In genomic region chr10:79755854-79756253, GRCm38 (mm10) we compare ENCODE assay signal across 26 mouse cellular contexts. TPM values are rescaled to one million over a fixed set of nuclear protein-coding genes. Genes with fewer than 3 reads are reported as not detected.
DNase-seq lines count a peak whose midpoint lies in the region; ATAC-seq lines count a peak whose summit lies in the region.
"Had no signal": no experiment of that assay in that cellular context is flagged by ENCODE, and none has a peak within 500 bp of the region (broad histone marks: within the 10 kb centered on the region; RNA-seq: fewer than 3 reads in every experiment).

No protein-coding gene starts in this region.

- peak overlapping the region; percentile 44; the same call in 1 of the 2 replicates for H3K4me3 ChIP-seq in hindbrain, embryonic 13.5 days
- H3K4me3 ChIP-seq in hindbrain, embryonic 16.5 days (ENCODE audit: low read length), result no peak overlapping the region
- H3K4me3 ChIP-seq in neural tube, embryonic 13.5 days, result no peak overlapping the region

- H3K4me1 ChIP-seq in hindbrain, embryonic 13.5 days (replicated peaks), result peaks cover 14% of the 10 kb centered on the region
- peaks cover 10% of the 10 kb centered on the region for H3K4me1 ChIP-seq in hindbrain, embryonic 16.5 days (ENCODE audit: control insufficient read depth, insufficient read depth, low read depth, low read length)
- H3K4me1 ChIP-seq in neural tube, embryonic 13.5 days (replicated peaks), result peaks cover 10% of the 10 kb centered on the region

- no peaks in the 10 kb centered on the region for H3K9me3 ChIP-seq in hindbrain, embryonic 13.5 days
- H3K9me3 ChIP-seq in hindbrain, embryonic 16.5 days (ENCODE audit: control insufficient read depth, low read length), result no peaks in the 10 kb centered on the region
- H3K9me3 ChIP-seq in neural tube, embryonic 13.5 days, result no peaks in the 10 kb centered on the region
- H3K9me3 ChIP-seq: liver, embryonic 13.5 days; stomach, embryonic 15.5 days had no signal

- ATAC-seq in hindbrain, embryonic 13.5 days (ENCODE audit: low FRiP score), result no peak
- no peak for ATAC-seq in hindbrain, embryonic 16.5 days
- no peak for ATAC-seq in neural tube, embryonic 13.5 days (ENCODE audit: low read depth)
- no peak for ATAC-seq in megakaryocyte, adult 5-6 weeks (ENCODE audit: poor library complexity, severe bottlenecking)

- H3K27ac ChIP-seq in hindbrain, embryonic 13.5 days, result no peak overlapping the region
- H3K27ac ChIP-seq in hindbrain, embryonic 16.5 days (ENCODE audit: low read depth, low read length), result no peak overlapping the region
- H3K27ac ChIP-seq in neural tube, embryonic 13.5 days (replicated peaks), result no peak overlapping the region
- H3K27ac ChIP-seq: liver, embryonic 13.5 days; stomach, embryonic 15.5 days had no signal

- H3K36me3 ChIP-seq in hindbrain, embryonic 13.5 days, result peaks cover 52% of the 10 kb centered on the region
- H3K36me3 ChIP-seq in hindbrain, embryonic 16.5 days (ENCODE audit: control insufficient read depth, insufficient read depth, low read length), result peaks cover 34% of the 10 kb centered on the region
- H3K36me3 ChIP-seq in neural tube, embryonic 13.5 days, result peaks cover 50% of the 10 kb centered on the region

- peak; percentile 59 for DNase-seq in cerebellum, adult 11-12 months
- no peak for DNase-seq in cerebellum, postnatal 4 days (ENCODE audit: low spot score in 2 of 2)
- no peak for DNase-seq in neural tube, embryonic 10.5 days (ENCODE audit: extremely low spot score, low spot score)
- DNase-seq: adrenal gland, postnatal 36 days; gastrocnemius, postnatal 36 days; kidney, adult 18-20 months; kidney, postnatal 4 days; liver, embryonic 13.5 days; lung, adult 2 months; lung, postnatal 14 days; retina, postnatal 1 day; thymus, adult 18-20 months; thymus, postnatal 36 days had no signal

- 82% methylated on average over 3 of the region's 3 CpGs for WGBS in hindbrain, embryonic 13.5 days
- 84% methylated on average over 3 of the region's 3 CpGs for WGBS in hindbrain, embryonic 16.5 days
- WGBS in neural tube, embryonic 13.5 days, result 87% methylated on average over 3 of the region's 3 CpGs

- no peak overlapping the region for H3K4me2 ChIP-seq in hindbrain, embryonic 13.5 days
- no peak overlapping the region for H3K4me2 ChIP-seq in hindbrain, embryonic 16.5 days (ENCODE audit: low read length)
- H3K4me2 ChIP-seq in neural tube, embryonic 13.5 days, result no peak overlapping the region; the same call in 1 of the 2 replicates

- peak overlapping the region; percentile 71; the same call in 1 of the 2 replicates for H3K9ac ChIP-seq in hindbrain, embryonic 13.5 days
- H3K9ac ChIP-seq in hindbrain, embryonic 16.5 days (ENCODE audit: low read depth, low read length), result no peak overlapping the region
- H3K9ac ChIP-seq in neural tube, embryonic 13.5 days, result 0 out of 2 replicates have a peak overlapping the region, but pooled peaks have one; percentile 69
- H3K9ac ChIP-seq: liver, embryonic 13.5 days had no signal

- peaks cover 11% of the 10 kb centered on the region; the same call in 1 of the 2 replicates for H3K27me3 ChIP-seq in hindbrain, embryonic 13.5 days
- H3K27me3 ChIP-seq in hindbrain, embryonic 16.5 days (replicated peaks; ENCODE audit: control insufficient read depth, insufficient read depth, low read length), result no peaks in the 10 kb centered on the region
- H3K27me3 ChIP-seq in neural tube, embryonic 13.5 days, result no peaks in the 10 kb centered on the region
- H3K27me3 ChIP-seq: stomach, embryonic 15.5 days had no signal

RNA-seq across cellular contexts. Expression of gene Fgf22, which starts 1.0 kb away (rescaled TPM):
- 1.00 and 2.1 TPM in 2 replicates for polyA plus RNA-seq in hindbrain, embryonic 13.5 days (2015; fragmentation: Nextera tagmentation; extraction: Ambion mirVana)
- polyA plus RNA-seq in hindbrain, embryonic 16.5 days (2015; fragmentation: Nextera tagmentation; extraction: Ambion mirVana), result 1.9 and 3.1 TPM in 2 replicates
- 1.7 and 2.7 TPM in 2 replicates for polyA plus RNA-seq in neural tube, embryonic 13.5 days (2015; fragmentation: Nextera tagmentation; extraction: Ambion mirVana)
- total RNA-seq in megakaryocyte, adult 5-6 weeks (2015), result not detected in 2 replicates
- total RNA-seq in megakaryocyte, adult 5-6 weeks (2017), result not detected in 2 replicates
- total RNA-seq: adrenal gland, postnatal 36 days; gastrocnemius, adult 18-20 months; gastrocnemius, postnatal 36 days; heart, adult 8-10 months; heart, postnatal 25 days; megakaryocyte progenitor cell, adult 5-6 weeks had no signal
- polyA plus RNA-seq: liver, embryonic 13.5 days had no signal

RNA-seq across cellular contexts. Expression of gene Polrmt, which starts 9.5 kb away (rescaled TPM):
- polyA plus RNA-seq in hindbrain, embryonic 13.5 days (2015; fragmentation: Nextera tagmentation; extraction: Ambion mirVana), result 37.1 and 42.4 TPM in 2 replicates
- polyA plus RNA-seq in hindbrain, embryonic 16.5 days (2015; fragmentation: Nextera tagmentation; extraction: Ambion mirVana), result 37.1 and 50.6 TPM in 2 replicates
- polyA plus RNA-seq in neural tube, embryonic 13.5 days (2015; fragmentation: Nextera tagmentation; extraction: Ambion mirVana), result 40.7 and 41.2 TPM in 2 replicates
- total RNA-seq in megakaryocyte, adult 5-6 weeks (2015), result 20.9 and 27.8 TPM in 2 replicates
- 9.7 and 12.6 TPM in 2 replicates for total RNA-seq in megakaryocyte, adult 5-6 weeks (2017)

RNA-seq across cellular contexts. Expression of gene Rnf126, which starts 10.9 kb away (rescaled TPM):
- 87.9 and 90.7 TPM in 2 replicates for polyA plus RNA-seq in hindbrain, embryonic 13.5 days (2015; fragmentation: Nextera tagmentation; extraction: Ambion mirVana)
- polyA plus RNA-seq in hindbrain, embryonic 16.5 days (2015; fragmentation: Nextera tagmentation; extraction: Ambion mirVana), result 74.2 and 101 TPM in 2 replicates
- 96.2 and 98.5 TPM in 2 replicates for polyA plus RNA-seq in neural tube, embryonic 13.5 days (2015; fragmentation: Nextera tagmentation; extraction: Ambion mirVana)
- 30.4 and 34.0 TPM in 2 replicates for total RNA-seq in megakaryocyte, adult 5-6 weeks (2015)
- total RNA-seq in megakaryocyte, adult 5-6 weeks (2017), result 12.5 and 13.0 TPM in 2 replicates

RNA-seq across cellular contexts. Expression of gene Fstl3, which starts 21.2 kb away (rescaled TPM):
- polyA plus RNA-seq in hindbrain, embryonic 13.5 days (2015; fragmentation: Nextera tagmentation; extraction: Ambion mirVana), result 1.3 and 1.4 TPM in 2 replicates
- polyA plus RNA-seq in hindbrain, embryonic 16.5 days (2015; fragmentation: Nextera tagmentation; extraction: Ambion mirVana), result 2.6 and 3.0 TPM in 2 replicates
- 1.9 and 2.8 TPM in 2 replicates for polyA plus RNA-seq in neural tube, embryonic 13.5 days (2015; fragmentation: Nextera tagmentation; extraction: Ambion mirVana)
- total RNA-seq in megakaryocyte, adult 5-6 weeks (2015), result 3.9 and 5.3 TPM in 2 replicates
- total RNA-seq in megakaryocyte, adult 5-6 weeks (2017), result 1.7 and 2.7 TPM in 2 replicates

RNA-seq across cellular contexts. Expression of gene Prss57, which starts 34.9 kb away (rescaled TPM):
- 0.18 TPM in 1 of 2 replicates, not detected in the other for polyA plus RNA-seq in hindbrain, embryonic 13.5 days (2015; fragmentation: Nextera tagmentation; extraction: Ambion mirVana)
- 0.31 TPM in 1 of 2 replicates, not detected in the other for polyA plus RNA-seq in hindbrain, embryonic 16.5 days (2015; fragmentation: Nextera tagmentation; extraction: Ambion mirVana)
- 0.07 and 0.69 TPM in 2 replicates for polyA plus RNA-seq in neural tube, embryonic 13.5 days (2015; fragmentation: Nextera tagmentation; extraction: Ambion mirVana)
- total RNA-seq in megakaryocyte, adult 5-6 weeks (2015), result 2.7 and 5.6 TPM in 2 replicates
- total RNA-seq in megakaryocyte, adult 5-6 weeks (2017), result 1.2 and 1.8 TPM in 2 replicates
- total RNA-seq: adrenal gland, adult 18-20 months; adrenal gland, postnatal 36 days; gastrocnemius, adult 18-20 months; gastrocnemius, postnatal 36 days; heart, adult 8-10 months; heart, postnatal 25 days had no signal
- polyA plus RNA-seq: embryonic facial prominence, embryonic 11.5 days; forebrain, embryonic 11.5 days; kidney, embryonic 16.5 days had no signal
